Mouse (Mus musculus) central nervous system, embryonic 14 days (tissue): Measurements from ENCODE around the gene Mcts2. TPM values are rescaled to one million over a fixed set of nuclear protein-coding genes. Genes with fewer than 3 reads are reported as not detected.

ENCODE experiments used
- polyA plus RNA-seq: library from polyadenylated mRNA; depleted of rRNA; stranded (reverse); fragments of >200 nt; gene quantifications from 2 replicates; pipeline ENCODE4 v1.2.3, GENCODE M21; 2012; rRNA removed

The Mcts2 gene
- 25.2 and 27.7 TPM in 2 replicates for polyA plus RNA-seq

GRCm38 (mm10) chr2:152686806-152687267 lies at the start of gene Mcts2:
TSS of gene Mcts2 (plus strand) at chr2:152687035.

DNA sequence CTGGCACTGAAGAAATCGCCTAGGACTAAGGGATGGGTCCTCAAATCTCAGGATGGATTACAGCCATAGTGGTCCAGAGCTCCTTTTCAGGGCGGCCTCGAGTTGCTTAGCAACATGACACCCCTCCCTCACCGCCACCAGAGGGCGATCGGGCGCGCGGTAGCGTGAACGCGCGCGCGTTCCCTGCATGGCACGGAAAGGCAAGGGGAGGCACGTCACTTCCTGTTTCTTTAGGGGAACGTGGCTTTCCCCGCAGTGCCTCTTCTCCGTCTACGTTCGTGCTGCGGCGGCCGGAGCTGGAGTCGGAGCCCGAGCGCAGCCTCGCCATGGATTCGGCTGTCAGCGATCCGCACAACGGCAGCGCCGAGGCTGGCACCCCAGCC lies 17.6 kb upstream of the Mcts2 start, which contains the start of gene H13:
H13 (plus strand) TSS at position 206 of the 383 bp plus-strand sequence.

DNA sequence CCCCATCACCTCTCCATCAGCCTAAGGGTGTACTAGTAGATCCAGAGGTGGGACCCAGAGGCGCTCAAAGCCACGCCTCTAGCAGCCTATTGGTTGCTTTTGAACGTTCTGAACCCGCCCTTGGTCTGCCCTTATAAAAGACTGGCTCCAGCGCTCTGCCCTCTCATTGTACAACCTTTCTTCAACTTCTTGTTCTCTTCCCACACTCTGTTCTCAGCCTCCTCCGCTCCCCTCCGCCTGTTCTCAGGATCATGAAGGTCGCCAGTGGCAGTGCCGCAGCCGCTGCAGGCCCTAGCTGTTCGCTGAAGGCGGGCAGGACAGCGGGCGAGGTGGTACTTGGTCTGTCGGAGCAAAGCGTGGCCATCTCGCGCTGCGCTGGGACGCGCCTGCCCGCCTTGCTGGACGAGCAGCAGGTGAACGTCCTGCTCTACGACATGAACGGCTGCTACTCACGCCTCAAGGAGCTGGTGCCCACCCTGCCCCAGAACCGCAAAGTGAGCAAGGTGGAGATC lies 49.3 kb downstream of the Mcts2 start, which contains the start of gene Id1:
Id1 (plus strand) TSS at position 162 of the 512 bp plus-strand sequence.

Other genes with a start within 250 kb of the Mcts2 start
- not detected in 2 replicates for gene Defb23, start 222.4 kb upstream of the Mcts2 start, polyA plus RNA-seq
- 0.09 TPM in 1 of 2 replicates, not detected in the other for gene Defb20, start 210.0 kb upstream of the Mcts2 start, polyA plus RNA-seq
- not detected in 2 replicates for gene Defb22, start 196.9 kb upstream of the Mcts2 start, polyA plus RNA-seq
- gene Defb26, start 175.3 kb upstream of the Mcts2 start, polyA plus RNA-seq, result not detected in 2 replicates
- not detected in 2 replicates for gene Defb28, start 168.8 kb upstream of the Mcts2 start, polyA plus RNA-seq
- not detected in 2 replicates for gene Defb29, start 146.9 kb upstream of the Mcts2 start, polyA plus RNA-seq
- not detected in 2 replicates for gene Gm17416, start 117.7 kb upstream of the Mcts2 start, polyA plus RNA-seq
- gene Defb21, start 114.3 kb upstream of the Mcts2 start, polyA plus RNA-seq, result not detected in 2 replicates
- not detected in 2 replicates for gene Defb19, start 106.7 kb upstream of the Mcts2 start, polyA plus RNA-seq
- gene Defb45, start 87.6 kb upstream of the Mcts2 start, polyA plus RNA-seq, result not detected in 2 replicates
- not detected in 2 replicates for gene Defb36, start 82.7 kb upstream of the Mcts2 start, polyA plus RNA-seq
- gene Defb25, start 64.0 kb upstream of the Mcts2 start, polyA plus RNA-seq, result not detected in 2 replicates
- gene Rem1, start 60.1 kb upstream of the Mcts2 start, polyA plus RNA-seq, result 0.41 and 0.84 TPM in 2 replicates
- 172 and 175 TPM in 2 replicates for gene H13, start 17.6 kb upstream of the Mcts2 start, polyA plus RNA-seq
- 133 and 168 TPM in 2 replicates for gene Id1, start 49.2 kb downstream of the Mcts2 start, polyA plus RNA-seq
- gene Cox4i2, start 67.1 kb downstream of the Mcts2 start, polyA plus RNA-seq, result 3.8 and 5.3 TPM in 2 replicates
- gene Bcl2l1, start 144.7 kb downstream of the Mcts2 start, polyA plus RNA-seq, result 93.5 and 103 TPM in 2 replicates
- 31.7 and 43.4 TPM in 2 replicates for gene Tpx2, start 160.9 kb downstream of the Mcts2 start, polyA plus RNA-seq
- 0.13 TPM in 1 of 2 replicates, not detected in the other for gene Mylk2, start 224.3 kb downstream of the Mcts2 start, polyA plus RNA-seq
- gene Foxs1, start 246.2 kb downstream of the Mcts2 start, polyA plus RNA-seq, result 3.0 and 3.1 TPM in 2 replicates